Mouse (Mus musculus) embryo, embryonic 11.5 days (tissue): Measurements from ENCODE around the gene Cd3g.

Experiments
- DNase-seq: peaks from one replicate; pipeline ENCODE4 v3.0.0-alpha.2; 2012; ENCODE audit warnings: low read depth, low spot score

Gene Cd3g

DNA sequence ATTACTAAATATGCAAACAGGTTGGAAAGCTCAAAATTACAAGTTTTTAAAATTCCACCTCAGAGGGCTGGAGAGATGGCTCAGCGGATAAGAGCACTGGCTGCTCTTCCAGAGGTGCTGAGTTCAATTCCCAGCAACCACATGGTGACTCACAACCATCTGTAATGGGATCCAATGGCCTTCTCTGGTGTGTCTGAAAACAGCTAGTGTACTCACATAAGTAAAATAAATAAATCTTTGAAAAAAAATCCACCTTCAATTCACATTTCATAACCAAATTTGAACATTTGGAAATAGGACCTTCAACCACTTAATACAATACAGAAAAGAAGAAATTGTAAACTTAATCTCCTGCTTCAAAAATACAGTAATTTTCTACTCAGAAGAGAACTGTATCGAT, 60.6 kb downstream of the Cd3g start:
- DNase-seq, result no peak
